Mouse (Mus musculus) neural tube, embryonic 15.5 days (tissue): Measurements from ENCODE around the gene Furin. TPM values are rescaled to one million over a fixed set of nuclear protein-coding genes. Genes with fewer than 3 reads are reported as not detected.

Source experiments
- ATAC-seq: fragments of 200-750 bp; cut with Nextera tagmentation; 2 replicates; pipeline ENCODE4 v1.8.0; 2017; ENCODE audit warnings: mild to moderate bottlenecking, moderate TSS enrichment, moderate library complexity; ENCODE audit not compliant: low FRiP score
- H3K27ac ChIP-seq: fragments of 300-500 bp; sonication (generic); replicated peaks from 2 replicates; pipeline ENCODE4 v1.5.1; 2015; ENCODE audit warnings: mild to moderate bottlenecking, inconsistent platforms
- H3K27me3 ChIP-seq: fragments of 300-500 bp; sonication (generic); replicated peaks from 2 replicates; pipeline ENCODE4 v1.6.1; 2015; ENCODE audit warnings: inconsistent platforms
- H3K36me3 ChIP-seq: fragments of 300-500 bp; sonication (generic); 2 replicates; pipeline ENCODE4 v1.6.1; 2015; ENCODE audit warnings: inconsistent platforms
- H3K4me1 ChIP-seq: fragments of 300-500 bp; sonication (generic); 2 replicates; pipeline ENCODE4 v1.6.1; 2015; ENCODE audit warnings: inconsistent platforms
- H3K4me2 ChIP-seq: fragments of 300-500 bp; sonication (generic); 2 replicates; pipeline ENCODE4 v1.6.1; 2015; ENCODE audit warnings: inconsistent platforms, mild to moderate bottlenecking, moderate library complexity
- H3K4me3 ChIP-seq: fragments of 300-500 bp; sonication (generic); replicated peaks from 2 replicates; pipeline ENCODE4 v1.5.1; 2015; ENCODE audit warnings: mild to moderate bottlenecking, inconsistent platforms
- H3K9ac ChIP-seq: fragments of 300-500 bp; sonication (generic); replicated peaks from 2 replicates; pipeline ENCODE4 v1.6.1; 2015; ENCODE audit warnings: mild to moderate bottlenecking, inconsistent platforms
- H3K9me3 ChIP-seq: fragments of 300-500 bp; sonication (generic); replicated peaks from 2 replicates; pipeline ENCODE4 v1.6.1; 2016; ENCODE audit warnings: inconsistent platforms
- whole genome bisulfite sequencing: fragments of 180-500 bp; shearing (Covaris S2); methylation state at CpG from one replicate; pipeline ENCODE4 v1.1.7; 2015; ENCODE audit warnings: mixed read lengths; 5-methylcytosine and 5-hydroxymethylcytosine counted together
- polyA plus RNA-seq: library from polyadenylated mRNA; unstranded; fragments of >200 nt; fragmentation: Nextera tagmentation; extraction: Ambion mirVana; gene quantifications from 2 replicates; pipeline ENCODE4 v1.2.1, GENCODE M21; 2015

Gene Furin
- 5.6 and 6.2 TPM in 2 replicates for polyA plus RNA-seq

- no peak for ATAC-seq
- WGBS: 73% methylated on average over 9 of the region's 9 CpGs
- peaks cover 24% of the 10 kb centered on the region for H3K4me1 ChIP-seq
Observed at GRCm38 (mm10) chr7:80405188-80405695, at the start of gene Furin. Gene Furin (minus strand): TSS chr7:80405436.

GRCm38 (mm10) chr7:80454786-80455185 is 49.5 kb upstream of the Furin start:
- Histone ChIP-seq H3K4me1 (no peaks in the 10 kb centered on the region), H3K4me3 (no peak overlapping the region), H3K9ac (no peak overlapping the region), H3K36me3 (peaks cover 8% of the 10 kb centered on the region; the same call in 1 of the 2 replicates), H3K27me3 (no peaks in the 10 kb centered on the region), H3K4me2 (no peak overlapping the region), H3K27ac (no peak overlapping the region), H3K9me3 (no peaks in the 10 kb centered on the region)
- no peak for ATAC-seq
- 91% methylated on average over 2 of the region's 2 CpGs for WGBS

More at GRCm38 (mm10) chr7:80405188-80405695, at the start of gene Furin:
- Histone ChIP-seq H3K4me3 (no peak within 1 kb of the TSS), H3K27ac (no peak within 1 kb of the TSS), H3K27me3 (peaks cover 9% of the 10 kb centered on the region; the same call in 1 of the 2 replicates), H3K9ac (no peak within 1 kb of the TSS), H3K4me2 (no peak within 1 kb of the TSS), H3K9me3 (no peaks in the 10 kb centered on the region), H3K36me3 (no peaks in the 10 kb centered on the region)

GRCm38 (mm10) chr7:80453997-80454396 is 48.8 kb upstream of the Furin start:
- WGBS: 91% methylated on average over 5 of the region's 5 CpGs
- no peak for ATAC-seq

GRCm38 (mm10) chr7:80453121-80453520 is 47.9 kb upstream of the Furin start:
- WGBS: 99% methylated on average over 3 of the region's 3 CpGs
- H3K9ac ChIP-seq: no peak overlapping the region

More at GRCm38 (mm10) chr7:80453997-80454396, 48.8 kb upstream of the Furin start:
- Histone ChIP-seq H3K4me1 (no peaks in the 10 kb centered on the region), H3K9me3 (no peaks in the 10 kb centered on the region), H3K4me2 (no peak overlapping the region), H3K36me3 (peaks cover 8% of the 10 kb centered on the region; the same call in 1 of the 2 replicates), H3K27ac (no peak overlapping the region), H3K9ac (no peak overlapping the region), H3K27me3 (no peaks in the 10 kb centered on the region), H3K4me3 (no peak overlapping the region)

GRCm38 (mm10) chr7:80452241-80452640 is 47.0 kb upstream of the Furin start:
- Histone ChIP-seq H3K27me3 (no peaks in the 10 kb centered on the region), H3K4me2 (no peak overlapping the region), H3K9ac (no peak overlapping the region), H3K9me3 (no peaks in the 10 kb centered on the region), H3K4me3 (no peak overlapping the region), H3K27ac (no peak overlapping the region), H3K4me1 (no peaks in the 10 kb centered on the region), H3K36me3 (peaks cover 8% of the 10 kb centered on the region; the same call in 1 of the 2 replicates)
- no peak for ATAC-seq
- WGBS: 88% methylated on average over 5 of the region's 5 CpGs

More at GRCm38 (mm10) chr7:80453121-80453520, 47.9 kb upstream of the Furin start:
- H3K9me3 ChIP-seq: no peaks in the 10 kb centered on the region
- peaks cover 8% of the 10 kb centered on the region; the same call in 1 of the 2 replicates for H3K36me3 ChIP-seq
- H3K27ac ChIP-seq: no peak overlapping the region
- no peak overlapping the region for H3K4me3 ChIP-seq
- no peaks in the 10 kb centered on the region for H3K27me3 ChIP-seq
- ATAC-seq: no peak
- H3K4me1 ChIP-seq: no peaks in the 10 kb centered on the region
- no peak overlapping the region for H3K4me2 ChIP-seq

GRCm38 (mm10) chr7:80451550-80452232 is 46.5 kb upstream of the Furin start:
- no peak for ATAC-seq
- 91% methylated on average over 3 of the region's 3 CpGs for WGBS
- no peaks in the 10 kb centered on the region for H3K4me1 ChIP-seq
- H3K9ac ChIP-seq: no peak overlapping the region
- no peak overlapping the region for H3K4me3 ChIP-seq
- H3K27ac ChIP-seq: no peak overlapping the region
- H3K27me3 ChIP-seq: no peaks in the 10 kb centered on the region
- no peak overlapping the region for H3K4me2 ChIP-seq
- H3K36me3 ChIP-seq: peaks cover 4% of the 10 kb centered on the region; the same call in 1 of the 2 replicates
- no peaks in the 10 kb centered on the region for H3K9me3 ChIP-seq

GRCm38 (mm10) chr7:80450354-80450753 is 45.1 kb upstream of the Furin start:
- Histone ChIP-seq H3K27me3 (no peaks in the 10 kb centered on the region), H3K36me3 (0 out of 2 replicates have a peak, but pooled peaks cover 3% of the 10 kb centered on the region), H3K4me3 (no peak overlapping the region), H3K4me1 (no peaks in the 10 kb centered on the region), H3K9me3 (no peaks in the 10 kb centered on the region), H3K4me2 (no peak overlapping the region), H3K27ac (no peak overlapping the region), H3K9ac (no peak overlapping the region)
- ATAC-seq: no peak
- 81% methylated on average over 4 of the region's 4 CpGs for WGBS

GRCm38 (mm10) chr7:80449620-80450091 is 44.4 kb upstream of the Furin start:
- no peaks in the 10 kb centered on the region for H3K4me1 ChIP-seq
- WGBS: 86% methylated on average over 6 of the region's 6 CpGs
- no peak overlapping the region for H3K27ac ChIP-seq
- no peak overlapping the region for H3K4me3 ChIP-seq
- H3K27me3 ChIP-seq: no peaks in the 10 kb centered on the region
- no peaks in the 10 kb centered on the region for H3K9me3 ChIP-seq
- H3K36me3 ChIP-seq: 0 out of 2 replicates have a peak, but pooled peaks cover 3% of the 10 kb centered on the region
- ATAC-seq: no peak
- H3K4me2 ChIP-seq: no peak overlapping the region
- no peak overlapping the region for H3K9ac ChIP-seq

GRCm38 (mm10) chr7:80447336-80447735 is 42.1 kb upstream of the Furin start:
- WGBS: 97% methylated on average over 8 of the region's 8 CpGs

GRCm38 (mm10) chr7:80446221-80446878 is 41.1 kb upstream of the Furin start:
- Histone ChIP-seq H3K27ac (no peak overlapping the region), H3K4me2 (no peak overlapping the region), H3K4me1 (no peaks in the 10 kb centered on the region), H3K9me3 (no peaks in the 10 kb centered on the region), H3K9ac (no peak overlapping the region), H3K36me3 (no peaks in the 10 kb centered on the region), H3K27me3 (no peaks in the 10 kb centered on the region), H3K4me3 (no peak overlapping the region)
- ATAC-seq: no peak
- 77% methylated on average over 7 of the region's 7 CpGs for WGBS

More at GRCm38 (mm10) chr7:80447336-80447735, 42.1 kb upstream of the Furin start:
- Histone ChIP-seq H3K27ac (no peak overlapping the region), H3K9me3 (no peaks in the 10 kb centered on the region), H3K9ac (no peak overlapping the region), H3K4me2 (no peak overlapping the region), H3K27me3 (no peaks in the 10 kb centered on the region), H3K4me3 (no peak overlapping the region), H3K36me3 (no peaks in the 10 kb centered on the region), H3K4me1 (no peaks in the 10 kb centered on the region)
- ATAC-seq: no peak

- Histone ChIP-seq H3K9me3 (no peaks in the 10 kb centered on the region), H3K36me3 (no peaks in the 10 kb centered on the region), H3K4me2 (no peak overlapping the region), H3K4me3 (no peak overlapping the region), H3K27me3 (no peaks in the 10 kb centered on the region), H3K27ac (no peak overlapping the region), H3K4me1 (no peaks in the 10 kb centered on the region), H3K9ac (no peak overlapping the region)
- 51% methylated on average over 6 of the region's 6 CpGs for WGBS
- no peak for ATAC-seq
Observed at GRCm38 (mm10) chr7:80445492-80445891, 40.3 kb upstream of the Furin start.
